Mouse (Mus musculus): Measurements from ENCODE around the gene Mark3. TPM values are rescaled to one million over a fixed set of nuclear protein-coding genes. Genes with fewer than 3 reads are reported as not detected.
"Not testable (repeated sequence)": the region's sequence is repeated elsewhere in the genome, so short reads cannot be mapped to it uniquely, and the experiment has no call there.

Mark3 gene
- total RNA-seq (2021), result 100 to 1,000 TPM; 139 to 153 TPM
- long read RNA-seq, full-length matches to known transcripts, result 71 of 134 reads
- long read RNA-seq, partial matches to known transcripts, result 32 of 134 reads
- long read RNA-seq, other reads (novel, unspliced or antisense), result 31 of 134 reads

DNA sequence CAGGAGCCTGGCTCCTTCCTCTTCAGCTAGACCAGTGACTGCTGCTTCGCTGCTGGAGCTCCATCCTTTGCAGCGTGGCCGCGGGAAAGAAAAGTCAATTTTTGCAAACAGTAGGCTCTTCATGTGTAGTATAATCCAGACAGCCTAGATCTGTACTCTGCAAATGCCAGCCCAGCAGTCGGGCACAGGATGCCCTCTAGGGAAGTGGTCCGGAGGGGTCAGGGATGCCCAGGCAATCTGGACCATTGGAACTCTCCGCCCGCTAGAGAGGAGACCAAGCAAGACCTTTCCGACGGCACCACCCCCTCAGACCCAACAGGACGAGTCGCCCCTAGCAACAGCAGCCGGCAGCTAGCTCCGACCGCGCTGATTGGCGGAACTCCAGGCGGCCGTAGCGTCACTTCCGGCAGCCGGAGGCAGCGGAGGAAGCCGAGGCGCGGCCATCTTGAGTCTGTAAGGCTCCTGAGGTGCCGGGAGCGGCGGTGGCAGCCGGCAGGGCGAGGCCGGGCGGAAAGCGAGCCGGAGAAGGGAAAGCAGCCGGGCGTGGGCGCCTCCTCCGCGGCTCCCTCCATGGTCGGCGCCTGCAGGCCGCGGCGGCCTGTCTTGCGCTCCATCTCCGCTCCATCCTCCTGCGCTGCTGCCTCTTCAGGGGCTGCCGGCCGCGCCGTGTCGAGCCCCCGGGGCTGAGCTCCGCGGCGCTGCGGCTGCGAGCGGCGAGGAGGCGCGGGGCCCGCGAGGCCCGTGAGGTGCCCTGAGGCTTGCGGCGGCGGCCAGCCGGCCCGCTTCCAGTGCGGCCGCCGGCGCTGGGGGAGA, at the start of gene Mark3:
Mark3 (plus strand) TSS at position 450 of the 813 bp plus-strand sequence.
- DNase-seq (ENCODE audit: low spot score in 2 of 2), result peak; percentile 98

DNA sequence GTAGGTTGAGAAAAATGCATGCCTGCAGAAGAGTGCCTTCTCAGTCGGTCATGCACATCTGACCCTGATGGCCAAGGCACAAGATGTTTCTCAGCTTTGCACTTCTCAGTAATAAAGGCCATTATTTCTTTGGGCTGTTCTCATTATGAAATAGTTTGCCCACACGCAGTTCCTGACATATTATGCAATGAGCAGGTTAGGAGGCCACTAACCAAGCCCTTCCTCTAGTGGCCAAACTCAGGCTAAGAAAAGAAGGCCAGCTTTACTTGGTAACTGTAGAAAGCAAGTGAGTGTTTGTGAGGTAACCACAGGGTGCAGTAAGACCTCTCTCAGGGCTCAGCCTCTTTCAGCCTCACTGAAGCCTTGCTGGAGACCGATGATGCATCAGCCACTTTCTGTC, 49.4 kb upstream of the Mark3 start:
- DNase-seq (ENCODE audit: low spot score in 2 of 2), result no peak

GRCm38 (mm10) chr12:111527643-111528281, 46.6 kb upstream of the Mark3 start:
- no peak for DNase-seq (ENCODE audit: low spot score in 2 of 2)

GRCm38 (mm10) chr12:111529192-111529591, 45.1 kb upstream of the Mark3 start:
- DNase-seq (ENCODE audit: low spot score in 2 of 2), result no peak

DNA sequence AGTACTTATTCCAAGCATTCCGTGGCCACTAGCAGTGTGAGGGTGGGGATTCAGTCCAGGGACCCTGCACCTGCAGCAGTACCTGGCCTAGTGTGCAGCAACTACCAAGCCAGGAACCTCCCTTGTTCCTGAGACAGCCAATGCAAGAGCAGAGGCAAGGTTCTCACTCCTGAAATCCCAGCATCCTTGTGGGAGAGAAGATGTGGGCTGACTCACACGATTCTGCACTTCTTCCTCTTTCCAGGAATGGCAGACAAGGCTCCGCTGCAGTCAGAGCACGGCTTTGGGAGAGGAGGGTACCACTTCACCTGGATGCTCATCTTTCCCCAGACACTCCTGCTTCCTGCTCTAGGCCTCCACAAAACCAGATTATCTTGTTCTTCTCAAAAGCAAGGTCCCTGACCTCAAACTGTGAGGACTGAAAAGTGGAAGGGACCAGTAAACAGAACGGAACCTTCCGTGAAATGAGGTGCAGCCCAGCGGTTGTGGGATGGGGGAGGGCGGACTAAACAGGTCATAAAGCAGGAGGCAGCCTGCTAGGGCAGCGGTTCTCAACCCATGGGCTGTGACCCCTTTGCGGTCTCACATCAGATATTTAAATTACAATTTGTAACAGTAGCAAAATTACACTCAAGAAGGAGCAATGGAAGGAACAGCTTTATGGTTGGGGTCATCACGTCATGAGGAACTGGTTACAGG, 41.1 kb upstream of the Mark3 start:
- no peak for DNase-seq (ENCODE audit: low spot score in 2 of 2)

- DNase-seq (ENCODE audit: low spot score in 2 of 2), result no peak
Measured at GRCm38 (mm10) chr12:111535281-111535680, 39.0 kb upstream of the Mark3 start.

DNA sequence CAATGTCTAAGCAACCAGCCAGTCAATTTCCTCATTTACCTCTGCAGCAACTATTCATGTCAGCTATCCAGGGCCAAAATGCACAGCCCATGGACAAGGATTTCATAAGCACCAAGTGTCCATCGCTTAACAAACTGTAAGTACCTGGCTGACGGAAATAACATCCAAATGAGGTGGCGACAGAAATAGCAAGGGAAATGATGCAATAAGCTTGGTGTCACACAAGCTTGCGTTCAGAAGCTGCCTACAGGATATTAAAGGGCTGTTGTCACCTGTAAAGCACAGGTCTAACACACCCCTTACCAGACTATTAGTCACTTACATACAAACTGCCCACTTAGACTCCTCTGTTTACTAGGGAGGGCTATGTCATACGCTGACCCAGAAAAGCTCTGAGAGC, 38.6 kb upstream of the Mark3 start:
- no peak for DNase-seq (ENCODE audit: low spot score in 2 of 2)

DNA sequence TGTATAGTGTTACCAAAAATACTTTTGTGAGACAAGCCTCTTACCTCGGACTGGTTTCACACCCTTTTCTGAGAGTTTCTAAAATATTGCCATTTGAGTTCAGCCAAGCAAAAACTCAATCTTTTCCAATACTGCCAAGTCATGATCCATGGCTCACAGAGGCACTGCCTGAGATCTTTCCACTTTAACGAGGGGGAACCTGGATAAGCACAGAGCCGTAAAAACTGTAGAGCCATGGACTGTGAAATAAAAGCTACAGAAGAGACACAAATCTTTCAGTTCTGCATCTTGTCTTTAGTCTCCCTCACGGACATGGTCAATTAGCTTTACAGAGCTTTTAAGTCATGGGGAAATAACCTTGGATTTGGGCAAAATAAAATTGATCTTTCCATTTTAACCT, 37.6 kb upstream of the Mark3 start:
- DNase-seq (ENCODE audit: low spot score in 2 of 2), result no peak

- no peak for DNase-seq (ENCODE audit: low spot score in 2 of 2)
Measured at GRCm38 (mm10) chr12:111537341-111537740, 37.0 kb upstream of the Mark3 start.

DNA sequence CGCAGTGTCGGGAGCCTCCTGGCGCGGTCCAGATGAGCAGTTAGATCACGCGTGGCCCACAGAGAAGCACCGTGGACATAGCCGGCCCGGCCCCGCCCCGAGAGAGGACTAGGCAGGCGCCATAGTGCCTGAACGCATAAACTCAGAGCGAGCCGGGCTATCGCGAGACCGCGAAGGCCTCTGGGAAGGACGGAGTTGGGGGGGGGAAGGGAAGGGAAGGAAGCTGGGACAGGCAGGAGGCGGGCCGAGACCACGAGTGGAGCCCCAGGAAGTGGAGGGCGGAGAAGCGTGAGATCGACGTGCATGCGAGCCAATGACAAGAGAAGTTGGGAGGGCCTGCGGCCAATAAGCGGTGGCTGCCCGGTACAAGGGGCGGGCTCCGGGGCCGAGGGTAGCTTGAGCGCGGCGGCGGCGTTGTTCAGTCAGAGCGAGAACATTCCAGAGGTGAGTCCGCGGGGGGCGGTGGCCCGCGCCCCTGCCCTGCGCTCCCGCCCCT, 36.5 kb upstream of the Mark3 start, which contains the start of gene Eif5:
Eif5 (plus strand) TSS at position 221 of the 496 bp plus-strand sequence.
- DNase-seq (ENCODE audit: low spot score in 2 of 2), result peak; percentile 100

GRCm38 (mm10) chr12:111538292-111539040, 35.9 kb upstream of the Mark3 start:
- DNase-seq (ENCODE audit: low spot score in 2 of 2), result peak; percentile 75 to 87

DNA sequence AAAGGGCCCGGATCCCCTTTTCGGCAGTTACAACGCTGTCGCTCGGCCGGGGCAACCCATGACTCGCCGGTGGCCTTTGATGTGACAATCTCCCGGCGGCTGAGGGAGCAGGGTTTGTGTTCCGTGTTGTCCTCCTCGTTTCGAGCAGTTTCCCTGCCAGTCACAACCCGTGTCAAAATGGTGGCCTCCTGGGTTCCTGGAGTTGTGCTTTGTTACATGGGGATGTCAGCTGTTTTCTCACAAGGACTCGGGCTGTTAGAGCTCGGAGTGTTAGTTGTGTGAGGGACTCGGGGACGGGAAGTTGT, 35.3 kb upstream of the Mark3 start:
- no peak for DNase-seq (ENCODE audit: low spot score in 2 of 2)

DNA sequence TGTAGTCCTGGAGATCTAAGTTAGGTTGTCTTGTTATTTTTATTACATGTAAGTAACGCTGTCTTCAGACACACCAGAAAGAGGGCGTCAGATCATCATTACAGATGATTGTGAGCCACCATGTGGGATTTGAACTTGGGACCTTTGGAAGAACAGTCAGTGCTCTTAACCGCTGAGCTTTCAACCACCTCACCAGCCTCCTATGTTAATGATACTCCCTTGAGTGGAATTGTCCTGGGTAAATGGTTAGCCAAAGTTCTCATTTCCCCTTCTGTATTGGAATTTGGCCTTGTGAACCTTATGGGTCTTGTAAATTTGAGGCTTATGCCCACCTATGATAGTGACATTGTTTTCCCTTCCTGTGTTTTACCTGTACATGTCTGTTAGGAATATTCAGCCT, 27.3 kb upstream of the Mark3 start:
- DNase-seq (ENCODE audit: low spot score in 2 of 2), result no peak

DNA sequence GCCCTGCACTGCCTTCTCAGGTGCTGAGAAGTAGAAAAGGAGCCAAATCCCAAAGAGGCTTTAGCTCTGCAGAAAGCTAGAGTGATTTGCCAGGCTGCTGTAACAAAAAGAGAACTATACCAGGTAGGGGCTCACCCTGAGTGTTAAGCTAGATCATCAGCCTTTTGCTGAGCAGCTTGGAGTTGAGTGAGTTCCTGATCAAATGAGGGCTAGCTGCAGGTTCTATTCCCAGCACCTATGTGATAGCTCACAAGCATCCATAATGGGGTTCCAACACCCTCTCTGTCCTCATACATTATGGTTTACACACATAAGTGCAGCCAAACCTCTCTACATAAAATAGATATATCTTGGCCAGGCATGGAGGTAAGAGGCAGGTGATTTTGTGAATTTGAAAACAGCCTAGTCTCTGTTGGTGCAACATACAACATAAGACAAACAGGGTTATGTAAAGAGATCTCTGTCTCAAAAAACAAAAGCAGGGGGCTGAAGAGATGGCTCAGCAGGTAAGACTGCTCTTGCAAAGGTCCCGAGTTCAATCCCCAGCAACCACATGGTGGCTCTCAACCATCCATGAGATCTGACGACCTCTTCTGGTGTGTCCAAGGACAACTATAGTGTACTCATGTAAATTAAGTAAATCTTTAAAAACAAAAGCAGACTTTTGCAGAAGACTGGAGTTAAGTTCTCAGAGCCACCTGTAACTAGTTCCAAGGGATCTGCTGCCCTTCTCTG, 25.6 kb upstream of the Mark3 start:
- DNase-seq (ENCODE audit: low spot score in 2 of 2), result no peak

DNA sequence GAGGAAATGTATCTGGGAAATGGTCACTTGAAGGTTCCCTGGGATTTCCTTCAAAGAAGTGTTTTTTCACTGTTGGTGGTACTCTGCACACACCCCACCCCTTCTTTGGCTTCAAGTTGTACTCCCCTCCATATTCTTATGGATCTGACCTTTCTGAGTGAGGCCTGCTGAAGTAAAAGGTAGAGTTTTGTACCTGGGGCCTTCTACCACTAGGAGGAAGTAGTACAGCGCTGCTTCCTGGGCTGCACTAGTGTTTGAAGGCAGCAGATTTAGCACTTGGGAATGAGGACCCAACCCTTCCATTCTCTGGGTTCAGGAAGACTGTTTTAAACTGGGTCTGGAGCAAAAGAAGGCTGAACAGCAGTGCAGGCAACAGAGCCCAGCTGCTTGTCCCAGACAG, 23.6 kb upstream of the Mark3 start:
- no peak for DNase-seq (ENCODE audit: low spot score in 2 of 2)

- DNase-seq (ENCODE audit: low spot score in 2 of 2), result no peak
Measured at GRCm38 (mm10) chr12:111552342-111552741, 22.0 kb upstream of the Mark3 start.

GRCm38 (mm10) chr12:111555357-111555756, 19.0 kb upstream of the Mark3 start:
- no peak for DNase-seq (ENCODE audit: low spot score in 2 of 2)

DNA sequence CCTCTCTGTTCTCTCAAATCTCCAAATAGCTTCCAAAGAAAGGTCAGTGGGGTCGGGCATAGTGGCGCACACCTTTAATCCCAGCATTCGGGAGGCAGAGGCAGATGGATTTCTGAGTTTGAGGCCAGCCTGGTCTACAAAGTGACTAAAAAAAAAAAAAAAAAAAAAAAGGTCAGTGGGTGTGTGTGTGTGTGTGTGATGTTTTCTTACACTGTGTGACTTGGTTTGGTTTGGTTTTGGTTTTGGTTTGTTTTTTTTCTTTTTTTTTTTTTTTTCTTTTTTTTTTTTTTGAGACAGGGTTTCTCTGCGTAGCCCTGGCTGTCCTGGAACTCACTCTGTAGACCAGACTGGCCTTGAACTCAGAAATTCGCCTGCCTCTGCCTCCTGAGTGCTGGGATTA, 18.4 kb upstream of the Mark3 start:
- not testable (repeated sequence) for DNase-seq (ENCODE audit: low spot score in 2 of 2)

- DNase-seq (ENCODE audit: low spot score in 2 of 2), result no peak
Measured at GRCm38 (mm10) chr12:111557538-111557937, 16.8 kb upstream of the Mark3 start.

- no peak for DNase-seq (ENCODE audit: low spot score in 2 of 2)
Measured at GRCm38 (mm10) chr12:111558655-111559054, 15.7 kb upstream of the Mark3 start.
